Mouse (Mus musculus): Measurements from ENCODE around the gene Wdr75. TPM values are rescaled to one million over a fixed set of nuclear protein-coding genes. Genes with fewer than 3 reads are reported as not detected.

Gene Wdr75
- polyA plus RNA-seq, 1 experiment = 12.3 TPM

DNA sequence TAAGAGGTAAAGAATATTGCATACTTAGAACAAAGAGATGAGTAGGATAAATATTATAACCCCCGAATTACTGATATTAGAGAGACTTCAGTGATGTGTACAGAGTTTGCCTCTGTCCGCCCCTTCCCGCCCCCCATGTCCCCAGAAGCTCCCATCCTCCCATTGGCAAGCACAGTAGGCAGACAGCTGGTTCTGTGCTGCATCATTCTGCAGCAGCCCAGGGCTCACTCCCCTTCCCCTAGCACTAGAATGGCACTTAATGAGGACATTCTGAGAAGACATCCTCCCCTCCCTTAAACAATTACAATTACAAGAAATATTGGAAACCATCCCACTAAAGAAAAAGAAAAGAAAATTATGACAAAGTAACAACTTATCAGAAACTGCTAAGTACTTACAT, 68.7 kb downstream of the Wdr75 start:
- WGBS = 94% methylated on average over 3 of the region's 3 CpGs
- Histone ChIP-seq H3K36me3 (ENCODE audit: control insufficient read depth, insufficient read depth, low read length) (no peaks in the 10 kb centered on the region), H3K4me1 (ENCODE audit: control insufficient read depth, insufficient read depth, insufficient read length, low read length) (no peaks in the 10 kb centered on the region)

DNA sequence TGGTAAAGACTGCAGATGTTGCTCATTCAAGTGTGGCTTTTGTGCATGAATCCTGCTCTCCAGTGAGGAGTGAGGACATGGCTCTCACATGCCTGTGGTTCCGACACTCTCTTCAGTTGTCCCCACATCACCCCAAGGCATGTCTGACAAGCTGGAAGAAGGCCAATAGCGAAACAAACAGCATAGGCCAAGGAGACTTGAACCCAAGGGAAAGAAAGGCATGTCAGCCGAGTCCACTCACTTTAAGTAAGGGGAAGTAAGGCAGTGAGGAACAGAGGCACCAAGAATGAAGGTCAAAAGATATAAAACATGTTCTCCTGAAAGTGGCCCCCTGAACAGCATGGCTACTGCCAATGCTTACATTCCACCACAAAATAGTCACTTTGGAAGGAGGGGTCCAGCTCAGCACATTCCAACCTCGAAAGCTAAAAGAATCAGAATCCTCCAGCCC, 69.6 kb downstream of the Wdr75 start:
- H3K27me3 ChIP-seq (ENCODE audit: control insufficient read depth, insufficient read depth, low read length) = no peaks in the 10 kb centered on the region
- no peak overlapping the region for H3K27ac ChIP-seq (ENCODE audit: insufficient read depth, low read depth, low read length)
- no peak overlapping the region for H3K4me3 ChIP-seq (ENCODE audit: low read depth, low read length)
- H3K4me1 ChIP-seq (ENCODE audit: control insufficient read depth, insufficient read depth, insufficient read length, low read length) = peaks cover 2% of the 10 kb centered on the region; the same call in 1 of the 2 replicates
- 66% methylated on average over 4 of the region's 4 CpGs for WGBS
- TF ChIP-seq CTCF (IDR thresholded peaks at IDR 0.05; ENCODE audit: extremely low read depth, insufficient read length, insufficient replicate concordance, low read depth, low read length) = no peak
- no peaks in the 10 kb centered on the region for H3K36me3 ChIP-seq (ENCODE audit: control insufficient read depth, insufficient read depth, low read length)

More for the DNA sequence above, 68.7 kb downstream of the Wdr75 start:
- Histone ChIP-seq H3K27ac (ENCODE audit: insufficient read depth, low read depth, low read length) (no peak overlapping the region), H3K4me3 (ENCODE audit: low read depth, low read length) (no peak overlapping the region), H3K27me3 (ENCODE audit: control insufficient read depth, insufficient read depth, low read length) (no peaks in the 10 kb centered on the region)
- TF ChIP-seq POLR2A (IDR thresholded peaks at IDR 0.05; ENCODE audit: low read depth, low read length) = no peak
- TF ChIP-seq CTCF (IDR thresholded peaks at IDR 0.05; ENCODE audit: extremely low read depth, insufficient read length, insufficient replicate concordance, low read depth, low read length) = no peak

DNA sequence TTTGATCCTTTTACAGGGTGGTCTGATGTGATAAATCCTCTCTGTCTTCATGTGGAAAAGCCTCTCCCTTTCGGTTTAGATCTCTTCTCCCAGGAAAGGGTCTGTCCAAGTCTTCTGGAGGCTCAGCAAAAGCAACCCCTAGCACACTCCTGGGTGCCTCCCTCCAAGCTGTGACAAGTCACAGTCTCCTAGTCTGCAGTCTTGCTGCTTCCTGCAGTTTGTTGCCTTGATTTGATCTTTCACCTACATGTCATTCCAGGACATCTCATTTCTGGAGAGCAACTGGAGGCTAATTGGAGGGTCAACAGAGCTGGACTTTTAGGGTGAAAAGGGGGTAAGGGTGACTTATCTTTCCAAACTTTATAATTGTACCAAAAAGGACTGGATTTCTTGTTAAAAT, 70.3 kb downstream of the Wdr75 start:
- no peaks in the 10 kb centered on the region for H3K27me3 ChIP-seq (ENCODE audit: control insufficient read depth, insufficient read depth, low read length)
- H3K27ac ChIP-seq (ENCODE audit: insufficient read depth, low read depth, low read length) = no peak overlapping the region
- H3K4me1 ChIP-seq (ENCODE audit: control insufficient read depth, insufficient read depth, insufficient read length, low read length) = peaks cover 2% of the 10 kb centered on the region; the same call in 1 of the 2 replicates
- H3K4me3 ChIP-seq (ENCODE audit: low read depth, low read length) = no peak overlapping the region
- WGBS = 49% methylated on average over 1 of the region's 1 CpGs
- TF ChIP-seq POLR2A (IDR thresholded peaks at IDR 0.05; ENCODE audit: low read depth, low read length) (no peak), CTCF (IDR thresholded peaks at IDR 0.05; ENCODE audit: extremely low read depth, insufficient read length, insufficient replicate concordance, low read depth, low read length) (no peak)
- H3K36me3 ChIP-seq (ENCODE audit: control insufficient read depth, insufficient read depth, low read length) = no peaks in the 10 kb centered on the region

DNA sequence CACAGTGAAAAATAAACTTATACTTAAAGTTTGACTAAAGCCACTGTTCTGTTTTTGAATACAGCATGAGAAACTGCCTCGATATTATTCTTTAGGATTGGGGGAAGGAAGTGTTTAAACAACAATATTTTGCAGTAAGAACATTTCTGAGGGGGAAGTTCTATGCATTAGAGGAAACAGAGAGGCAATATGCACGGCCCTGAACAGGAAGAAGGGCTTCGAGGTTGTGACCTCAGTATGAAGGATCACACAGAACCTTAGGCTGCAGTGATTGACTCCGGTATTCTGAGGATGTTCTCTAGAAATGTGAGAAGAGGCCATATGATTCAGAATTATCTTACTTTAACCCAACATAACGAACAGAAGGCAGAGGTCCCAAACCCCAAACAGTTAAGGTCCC, 70.8 kb downstream of the Wdr75 start:
- Histone ChIP-seq H3K27ac (ENCODE audit: insufficient read depth, low read depth, low read length) (no peak overlapping the region), H3K4me1 (ENCODE audit: control insufficient read depth, insufficient read depth, insufficient read length, low read length) (peaks cover 2% of the 10 kb centered on the region; the same call in 1 of the 2 replicates), H3K36me3 (ENCODE audit: control insufficient read depth, insufficient read depth, low read length) (no peaks in the 10 kb centered on the region), H3K27me3 (ENCODE audit: control insufficient read depth, insufficient read depth, low read length) (no peaks in the 10 kb centered on the region), H3K4me3 (ENCODE audit: low read depth, low read length) (no peak overlapping the region)
- WGBS = 54% methylated on average over 5 of the region's 5 CpGs
- no peak for TF ChIP-seq CTCF (IDR thresholded peaks at IDR 0.05; ENCODE audit: extremely low read depth, insufficient read length, insufficient replicate concordance, low read depth, low read length)
- TF ChIP-seq POLR2A (IDR thresholded peaks at IDR 0.05; ENCODE audit: low read depth, low read length) = no peak

DNA sequence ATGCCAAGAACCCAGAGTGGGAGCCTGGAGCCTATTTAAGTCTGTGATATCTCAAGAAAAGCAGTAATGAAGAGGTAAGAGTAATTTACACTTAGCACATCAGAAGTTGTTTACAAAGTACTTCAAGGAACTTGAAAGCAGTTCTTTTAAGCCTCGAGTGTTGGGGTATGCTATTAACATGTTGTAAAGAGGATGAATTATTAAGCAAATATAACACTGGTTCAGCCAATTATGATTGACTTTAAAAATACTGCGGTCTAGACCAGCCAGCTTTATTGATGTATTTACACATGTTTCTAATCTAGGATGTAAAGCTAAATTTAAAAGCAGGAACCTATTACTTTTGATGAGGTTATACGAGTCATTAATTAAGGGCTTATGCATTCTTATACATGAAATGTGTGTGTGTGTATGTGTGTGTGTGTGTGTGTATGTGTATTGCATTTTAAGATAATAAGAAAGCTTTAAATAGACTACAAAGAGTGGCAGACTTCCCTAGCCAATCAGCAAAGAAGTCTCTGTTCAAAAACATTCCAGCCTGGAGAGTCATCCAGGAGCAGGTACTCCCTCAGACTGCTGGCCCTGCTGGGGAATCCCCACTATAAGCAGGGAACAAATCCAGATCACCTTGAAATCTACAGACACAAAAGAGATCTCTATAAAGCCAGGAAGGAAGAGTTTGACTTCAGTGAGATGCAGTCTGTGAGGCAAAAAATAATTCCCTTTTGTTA, 71.5 kb downstream of the Wdr75 start:
- WGBS = 28% methylated on average over 3 of the region's 3 CpGs
- no peak overlapping the region for H3K4me3 ChIP-seq (ENCODE audit: low read depth, low read length)
- H3K27me3 ChIP-seq (ENCODE audit: control insufficient read depth, insufficient read depth, low read length) = no peaks in the 10 kb centered on the region
- no peak for TF ChIP-seq POLR2A (IDR thresholded peaks at IDR 0.05; ENCODE audit: low read depth, low read length)
- TF ChIP-seq CTCF (IDR thresholded peaks at IDR 0.05; ENCODE audit: extremely low read depth, insufficient read length, insufficient replicate concordance, low read depth, low read length) = no peak
- no peaks in the 10 kb centered on the region for H3K36me3 ChIP-seq (ENCODE audit: control insufficient read depth, insufficient read depth, low read length)
- no peak overlapping the region for H3K27ac ChIP-seq (ENCODE audit: insufficient read depth, low read depth, low read length)
- peaks cover 2% of the 10 kb centered on the region; the same call in 1 of the 2 replicates for H3K4me1 ChIP-seq (ENCODE audit: control insufficient read depth, insufficient read depth, insufficient read length, low read length)

DNA sequence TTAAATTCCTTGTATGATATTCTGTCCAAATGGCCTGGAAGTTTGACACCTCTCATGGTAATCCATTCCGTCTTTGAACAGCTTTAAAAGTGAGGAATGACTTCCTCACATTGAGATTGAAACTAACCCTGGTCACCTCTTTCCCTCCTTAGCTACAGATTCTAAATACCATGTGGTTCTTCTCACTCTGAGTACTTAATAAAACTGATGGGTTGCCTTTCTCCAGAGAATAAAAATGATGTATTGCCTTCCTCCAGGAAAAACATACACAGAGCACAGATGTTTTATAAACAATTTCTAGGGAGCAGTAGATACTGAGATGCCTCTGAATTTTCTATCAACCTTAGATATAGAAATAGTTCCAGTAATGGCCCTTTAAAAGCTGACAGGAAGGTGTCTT, 73.1 kb downstream of the Wdr75 start:
- TF ChIP-seq POLR2A (IDR thresholded peaks at IDR 0.05; ENCODE audit: low read depth, low read length) (no peak), CTCF (IDR thresholded peaks at IDR 0.05; ENCODE audit: extremely low read depth, insufficient read length, insufficient replicate concordance, low read depth, low read length) (no peak)
- Histone ChIP-seq H3K4me3 (ENCODE audit: low read depth, low read length) (no peak overlapping the region), H3K4me1 (ENCODE audit: control insufficient read depth, insufficient read depth, insufficient read length, low read length) (peaks cover 2% of the 10 kb centered on the region; the same call in 1 of the 2 replicates), H3K36me3 (ENCODE audit: control insufficient read depth, insufficient read depth, low read length) (no peaks in the 10 kb centered on the region), H3K27me3 (ENCODE audit: control insufficient read depth, insufficient read depth, low read length) (no peaks in the 10 kb centered on the region), H3K27ac (ENCODE audit: insufficient read depth, low read depth, low read length) (no peak overlapping the region)
- 86% methylated on average over 1 of the region's 1 CpGs for WGBS

DNA sequence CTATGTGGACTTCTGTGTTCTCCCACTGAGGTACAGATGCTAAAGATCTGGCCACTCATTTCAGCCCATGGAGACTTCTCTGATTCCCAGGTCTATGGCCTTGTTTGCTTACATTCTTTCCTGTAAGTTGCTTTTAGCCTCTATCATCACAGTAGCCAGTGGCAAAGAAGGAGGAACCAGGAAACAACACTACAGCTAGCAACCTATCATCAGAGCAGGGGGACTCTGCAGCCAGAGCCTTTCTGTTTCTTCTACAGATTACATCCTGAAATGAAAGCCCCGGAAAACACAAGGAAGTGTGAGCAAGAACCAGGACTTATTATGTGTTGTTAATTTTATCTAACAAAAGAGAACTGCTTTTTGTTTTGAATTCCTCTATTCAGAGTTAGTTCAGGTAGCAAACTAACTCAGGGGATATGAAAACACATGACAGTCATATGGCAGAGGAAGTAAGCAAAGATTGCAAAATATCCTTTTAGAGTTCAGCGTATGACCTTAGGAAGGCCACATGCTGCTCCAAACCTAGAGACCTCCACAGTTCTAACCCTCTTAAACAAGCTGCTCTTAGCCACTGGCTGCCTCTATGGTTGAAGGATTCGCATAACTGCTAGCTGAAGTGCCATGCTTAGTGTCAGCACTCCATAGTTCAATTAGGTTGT, 73.6 kb downstream of the Wdr75 start:
- peaks cover 2% of the 10 kb centered on the region; the same call in 1 of the 2 replicates for H3K4me1 ChIP-seq (ENCODE audit: control insufficient read depth, insufficient read depth, insufficient read length, low read length)
- TF ChIP-seq CTCF (IDR thresholded peaks at IDR 0.05; ENCODE audit: extremely low read depth, insufficient read length, insufficient replicate concordance, low read depth, low read length) (no peak), POLR2A (IDR thresholded peaks at IDR 0.05; ENCODE audit: low read depth, low read length) (no peak)
- peak overlapping the region; percentile 73 for H3K27ac ChIP-seq (ENCODE audit: insufficient read depth, low read depth, low read length)
- H3K36me3 ChIP-seq (ENCODE audit: control insufficient read depth, insufficient read depth, low read length) = no peaks in the 10 kb centered on the region
- no peak overlapping the region for H3K4me3 ChIP-seq (ENCODE audit: low read depth, low read length)
- H3K27me3 ChIP-seq (ENCODE audit: control insufficient read depth, insufficient read depth, low read length) = no peaks in the 10 kb centered on the region
- 50% methylated on average over 3 of the region's 3 CpGs for WGBS

Other genes with a start within 250 kb of the Wdr75 start
- gene Gm5269, start 95.1 kb downstream of the Wdr75 start, polyA plus RNA-seq (2012; rRNA removed) = not detected in 2 replicates
- gene Slc40a1, start 131.4 kb downstream of the Wdr75 start, polyA plus RNA-seq (2012; rRNA removed) = 1.3 and 33.7 TPM in 2 replicates

All from small intestine, adult 2 months (tissue).